Mouse (Mus musculus) liver, embryonic 16.5 days (tissue): ENCODE results near the gene Sparc. TPM values are rescaled to one million over a fixed set of nuclear protein-coding genes. Genes with fewer than 3 reads are reported as not detected.

Experiments used
- ATAC-seq: fragments of 200-750 bp; cut with Nextera tagmentation; 2 replicates; pipeline ENCODE4 v1.8.0; 2017; ENCODE audit warnings: low read depth, mild to moderate bottlenecking, moderate number of reproducible peaks, moderate library complexity
- H3K27ac ChIP-seq: fragments of 300-500 bp; sonication (generic); 2 replicates; pipeline ENCODE4 v1.5.1; 2014; ENCODE audit warnings: mild to moderate bottlenecking, low read length
- H3K27me3 ChIP-seq: fragments of 300-500 bp; sonication (generic); 2 replicates; pipeline ENCODE4 v1.6.1; 2014; ENCODE audit warnings: low read depth, low read length, mixed read lengths; ENCODE audit not compliant: control insufficient read depth, insufficient read depth
- H3K36me3 ChIP-seq: fragments of 300-500 bp; sonication (generic); 2 replicates; pipeline ENCODE4 v1.6.1; 2014; ENCODE audit warnings: mild to moderate bottlenecking; ENCODE audit not compliant: control insufficient read depth, insufficient read depth
- H3K4me1 ChIP-seq: fragments of 300-500 bp; sonication (generic); 2 replicates; pipeline ENCODE4 v1.6.1; 2014; ENCODE audit warnings: low read depth, low read length, mixed read lengths; ENCODE audit not compliant: control insufficient read depth
- H3K4me2 ChIP-seq: fragments of 300-500 bp; sonication (generic); 2 replicates; pipeline ENCODE4 v1.6.1; 2014; ENCODE audit warnings: low read depth, low read length, mixed read lengths
- H3K4me3 ChIP-seq: fragments of 300-500 bp; sonication (generic); 2 replicates; pipeline ENCODE4 v1.5.1; 2014; ENCODE audit warnings: low read depth, mild to moderate bottlenecking, low read length
- H3K9ac ChIP-seq: fragments of 300-500 bp; sonication (generic); 2 replicates; pipeline ENCODE4 v1.6.1; 2014; ENCODE audit warnings: low read depth, low read length
- H3K9me3 ChIP-seq: fragments of 300-500 bp; sonication (generic); replicated peaks from 2 replicates; pipeline ENCODE4 v1.6.1; 2016; ENCODE audit warnings: low read length; ENCODE audit not compliant: control insufficient read depth
- WGBS: fragments of 180-500 bp; shearing (Covaris S2); extraction: QIAGEN DNeasy Blood & Tissue Kit; methylation state at CpG from one replicate; pipeline ENCODE4 v1.1.7; 2014; ENCODE audit not compliant: insufficient replicate concordance; 5-methylcytosine and 5-hydroxymethylcytosine counted together
- polyA plus RNA-seq: library from polyadenylated mRNA; unstranded; fragments of >200 nt; fragmentation: Nextera tagmentation; extraction: Ambion mirVana; gene quantifications from 2 replicates; pipeline ENCODE4 v1.2.1, GENCODE M21; 2015

The Sparc gene
- polyA plus RNA-seq, 1 experiment from 2014 or later = 175 TPM

DNA sequence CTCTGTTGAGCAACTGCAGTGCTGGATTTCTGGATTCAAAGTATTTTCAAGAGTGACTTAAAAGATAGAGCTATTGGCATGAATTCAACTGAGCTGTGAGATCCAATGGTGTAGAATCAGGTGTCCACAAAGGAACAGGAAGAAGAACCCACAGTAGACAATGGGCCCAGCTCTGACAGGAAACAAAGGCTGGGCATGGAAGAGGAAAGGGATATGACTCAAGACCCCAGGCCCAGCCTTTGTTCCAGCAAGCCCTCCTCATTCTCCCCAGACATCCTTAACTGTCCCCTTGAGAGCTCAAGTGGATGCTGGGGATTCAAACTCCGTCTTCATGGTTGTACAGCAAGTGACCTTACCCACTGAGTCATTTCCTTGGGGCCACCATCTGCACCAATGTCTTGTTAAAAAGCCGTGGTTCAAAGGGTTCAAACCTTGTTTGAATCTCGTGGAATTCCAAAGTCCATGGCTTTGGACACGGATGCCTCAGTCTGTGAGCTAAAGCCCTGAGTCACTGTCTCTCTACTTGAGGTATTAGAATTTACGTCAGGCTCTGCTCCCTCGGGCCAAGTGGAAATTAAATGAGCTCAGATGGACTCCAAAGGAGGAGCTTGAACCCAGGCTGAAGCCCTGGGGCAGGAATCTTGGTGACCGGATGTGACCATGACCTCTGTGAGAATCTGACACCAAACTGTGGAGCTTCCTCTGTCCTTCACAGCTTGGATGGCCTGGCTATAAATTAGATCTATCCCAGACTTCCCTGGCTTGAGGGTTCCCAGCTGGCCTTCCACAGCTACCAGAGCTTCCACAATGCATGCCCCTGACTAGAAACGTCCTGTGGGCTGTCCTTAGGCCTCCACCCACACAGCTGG is 17.1 kb downstream of the Sparc start:
- WGBS = 39% methylated on average over 8 of the region's 8 CpGs
- Histone ChIP-seq H3K4me2 (no peak overlapping the region), H3K27ac (0 out of 2 replicates have a peak overlapping the region, but pooled peaks have one; percentile 9), H3K4me3 (no peak overlapping the region), H3K36me3 (no peaks in the 10 kb centered on the region), H3K9ac (no peak overlapping the region), H3K9me3 (no peaks in the 10 kb centered on the region), H3K27me3 (no peaks in the 10 kb centered on the region), H3K4me1 (no peaks in the 10 kb centered on the region)
- peak; percentile 67 for ATAC-seq

- Histone ChIP-seq H3K4me1 (no peaks in the 10 kb centered on the region), H3K27me3 (no peaks in the 10 kb centered on the region), H3K9ac (no peak overlapping the region), H3K4me3 (no peak overlapping the region), H3K27ac (no peak overlapping the region), H3K9me3 (no peaks in the 10 kb centered on the region), H3K36me3 (no peaks in the 10 kb centered on the region), H3K4me2 (no peak overlapping the region)
- ATAC-seq = no peak
- 61% methylated on average over 9 of the region's 9 CpGs for WGBS
These were observed 18.1 kb downstream of the Sparc start for GRCm38 (mm10) chr11:55404659-55405457.

DNA sequence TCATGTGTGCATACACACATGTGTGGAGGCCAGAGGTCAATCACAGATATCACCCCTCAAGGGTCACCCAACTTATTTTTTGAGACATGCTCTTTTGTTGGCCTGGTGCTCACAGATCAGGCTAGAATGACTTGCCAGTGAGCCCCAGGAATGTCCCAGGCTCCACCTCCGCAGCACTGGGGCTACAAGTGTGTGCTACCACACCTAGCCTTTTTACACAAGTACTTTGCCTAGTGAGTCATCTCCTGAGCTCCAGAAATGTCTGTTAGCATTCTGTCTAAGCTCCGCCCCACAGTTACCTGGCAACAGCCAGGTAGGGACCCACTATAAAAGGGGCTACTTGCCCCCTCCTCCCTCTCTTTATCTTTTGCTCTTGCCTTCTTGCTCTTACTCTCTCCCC is 22.1 kb downstream of the Sparc start:
- H3K36me3 ChIP-seq = no peaks in the 10 kb centered on the region
- no peak overlapping the region for H3K27ac ChIP-seq
- H3K9ac ChIP-seq = no peak overlapping the region
- no peak overlapping the region for H3K4me3 ChIP-seq
- 57% methylated on average over 2 of the region's 2 CpGs for WGBS
- no peaks in the 10 kb centered on the region for H3K9me3 ChIP-seq
- no peak for ATAC-seq
- H3K4me2 ChIP-seq = no peak overlapping the region
- H3K4me1 ChIP-seq = no peaks in the 10 kb centered on the region
- no peaks in the 10 kb centered on the region for H3K27me3 ChIP-seq

- Histone ChIP-seq H3K9ac (no peak overlapping the region), H3K4me2 (no peak overlapping the region), H3K36me3 (no peaks in the 10 kb centered on the region), H3K27ac (no peak overlapping the region), H3K9me3 (no peaks in the 10 kb centered on the region), H3K27me3 (no peaks in the 10 kb centered on the region), H3K4me1 (no peaks in the 10 kb centered on the region), H3K4me3 (no peak overlapping the region)
- ATAC-seq = no peak
- 55% methylated on average over 8 of the region's 8 CpGs for WGBS
These were observed 24.6 kb downstream of the Sparc start for GRCm38 (mm10) chr11:55398371-55398770.

- 59% methylated on average over 9 of the region's 9 CpGs for WGBS
- no peaks in the 10 kb centered on the region for H3K9me3 ChIP-seq
- no peak for ATAC-seq
- no peaks in the 10 kb centered on the region for H3K36me3 ChIP-seq
- H3K4me2 ChIP-seq = no peak overlapping the region
- no peaks in the 10 kb centered on the region for H3K4me1 ChIP-seq
- H3K4me3 ChIP-seq = no peak overlapping the region
- no peaks in the 10 kb centered on the region for H3K27me3 ChIP-seq
- no peak overlapping the region for H3K9ac ChIP-seq
- no peak overlapping the region for H3K27ac ChIP-seq
These were observed 25.5 kb downstream of the Sparc start for GRCm38 (mm10) chr11:55397441-55397840.

DNA sequence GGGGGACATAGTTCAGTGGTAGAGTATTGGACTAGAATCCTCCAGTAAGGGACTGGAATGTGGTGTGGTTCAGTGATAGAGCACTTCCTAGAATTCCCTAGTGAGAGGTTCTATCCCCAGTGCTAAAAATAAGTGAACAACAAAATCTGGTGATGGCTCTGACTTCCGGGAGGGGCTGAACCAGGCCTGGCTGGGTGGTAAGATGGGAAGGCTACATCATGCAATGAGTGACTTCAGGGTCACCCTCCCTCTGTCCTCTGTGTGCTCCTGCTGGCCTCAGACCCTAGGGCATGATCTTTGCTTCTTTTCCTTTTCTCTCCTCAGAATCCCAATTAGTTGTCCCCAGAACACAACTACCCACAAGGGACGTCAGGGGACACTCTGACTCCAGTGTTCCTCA is 25.9 kb downstream of the Sparc start:
- Histone ChIP-seq H3K4me1 (no peaks in the 10 kb centered on the region), H3K27me3 (no peaks in the 10 kb centered on the region), H3K9me3 (no peaks in the 10 kb centered on the region), H3K27ac (no peak overlapping the region), H3K4me2 (no peak overlapping the region), H3K4me3 (no peak overlapping the region), H3K9ac (no peak overlapping the region), H3K36me3 (no peaks in the 10 kb centered on the region)
- ATAC-seq = no peak
- WGBS = 59% methylated on average over 2 of the region's 2 CpGs

DNA sequence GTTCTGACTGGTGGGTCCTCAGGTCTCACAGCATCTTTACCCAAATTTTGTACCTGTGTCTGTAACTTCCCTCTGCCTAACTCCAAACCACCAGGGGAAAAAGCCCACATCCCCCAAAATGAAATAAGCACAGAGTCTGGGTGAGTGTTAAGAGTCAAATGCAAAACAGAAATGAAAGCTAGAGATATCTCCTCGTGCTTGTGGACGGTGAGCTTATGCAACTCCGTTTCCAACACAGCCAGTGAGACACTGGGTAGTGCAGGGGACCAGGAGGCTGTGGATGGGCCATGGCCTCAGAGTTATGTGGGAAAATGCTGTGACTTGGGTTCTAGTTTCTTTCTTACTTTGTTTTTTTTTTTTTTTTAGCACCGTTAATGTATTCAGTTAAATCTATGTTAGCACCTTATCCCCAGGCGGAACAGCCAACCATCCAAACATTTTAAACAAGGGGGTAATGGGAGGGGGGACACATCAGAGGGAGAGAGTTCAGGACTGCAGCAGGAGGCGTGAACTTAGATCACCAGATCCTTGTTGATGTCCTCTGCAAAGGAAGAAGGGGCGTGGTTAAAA is 27.8 kb downstream of the Sparc start:
- H3K4me1 ChIP-seq = no peaks in the 10 kb centered on the region
- no peak overlapping the region for H3K27ac ChIP-seq
- H3K4me2 ChIP-seq = no peak overlapping the region
- WGBS = 54% methylated on average over 7 of the region's 7 CpGs
- no peak for ATAC-seq
- no peaks in the 10 kb centered on the region for H3K36me3 ChIP-seq
- H3K27me3 ChIP-seq = no peaks in the 10 kb centered on the region
- no peak overlapping the region for H3K4me3 ChIP-seq
- no peak overlapping the region for H3K9ac ChIP-seq
- no peaks in the 10 kb centered on the region for H3K9me3 ChIP-seq

- Histone ChIP-seq H3K27me3 (no peaks in the 10 kb centered on the region), H3K36me3 (no peaks in the 10 kb centered on the region), H3K9ac (no peak overlapping the region), H3K4me2 (no peak overlapping the region), H3K4me3 (no peak overlapping the region), H3K9me3 (no peaks in the 10 kb centered on the region), H3K4me1 (no peaks in the 10 kb centered on the region), H3K27ac (no peak overlapping the region)
- WGBS = 45% methylated on average over 6 of the region's 6 CpGs
- no peak for ATAC-seq
These were observed 28.4 kb downstream of the Sparc start for GRCm38 (mm10) chr11:55394592-55394991.

- no peak overlapping the region for H3K9ac ChIP-seq
- H3K27me3 ChIP-seq = no peaks in the 10 kb centered on the region
- H3K4me1 ChIP-seq = no peaks in the 10 kb centered on the region
- H3K36me3 ChIP-seq = no peaks in the 10 kb centered on the region
- H3K4me3 ChIP-seq = no peak overlapping the region
- no peak overlapping the region for H3K4me2 ChIP-seq
- ATAC-seq = no peak
- H3K27ac ChIP-seq = no peak overlapping the region
- 55% methylated on average over 10 of the region's 10 CpGs for WGBS
- no peaks in the 10 kb centered on the region for H3K9me3 ChIP-seq
These were observed 30.5 kb downstream of the Sparc start for GRCm38 (mm10) chr11:55392474-55392873.
